Mouse (Mus musculus) frontal cortex, adult (tissue): ENCODE data around the gene Sgip1.

ENCODE experiments used
- ATAC-seq: cut with Nextera tagmentation; 2 replicates; pipeline ENCODE4 v1.9.2; 2017; ENCODE audit warnings: mild to moderate bottlenecking, moderate library complexity, mixed read lengths; ENCODE audit not compliant: low TSS enrichment

Gene Sgip1

GRCm38 (mm10) chr4:102775596-102776270, 34.6 kb downstream of the Sgip1 start:
- ATAC-seq: no peak

- no peak for ATAC-seq
These were observed 38.8 kb downstream of the Sgip1 start for GRCm38 (mm10) chr4:102779902-102780301.

GRCm38 (mm10) chr4:102783063-102783748, 42.1 kb downstream of the Sgip1 start:
- ATAC-seq: peak; percentile 43

GRCm38 (mm10) chr4:102785158-102785557, 44.1 kb downstream of the Sgip1 start:
- no peak for ATAC-seq

- peak; percentile 60 for ATAC-seq
These were observed 51.1 kb downstream of the Sgip1 start for GRCm38 (mm10) chr4:102792100-102792790.

- ATAC-seq: no peak
These were observed 60.4 kb downstream of the Sgip1 start for GRCm38 (mm10) chr4:102801471-102801870.

GRCm38 (mm10) chr4:102801936-102802335, 60.8 kb downstream of the Sgip1 start:
- peak; percentile 44 for ATAC-seq

- peak; percentile 68 for ATAC-seq
These were observed 63.5 kb downstream of the Sgip1 start for GRCm38 (mm10) chr4:102804611-102805010.

GRCm38 (mm10) chr4:102806987-102807386, 65.9 kb downstream of the Sgip1 start:
- no peak for ATAC-seq

GRCm38 (mm10) chr4:102808258-102808657, 67.2 kb downstream of the Sgip1 start:
- no peak for ATAC-seq

- no peak for ATAC-seq
These were observed 68.2 kb downstream of the Sgip1 start for GRCm38 (mm10) chr4:102809296-102809695.

GRCm38 (mm10) chr4:102810277-102810676, 69.2 kb downstream of the Sgip1 start:
- ATAC-seq: no peak

GRCm38 (mm10) chr4:102811007-102811805, 70.1 kb downstream of the Sgip1 start:
- ATAC-seq: no peak

- no peak for ATAC-seq
These were observed 72.2 kb downstream of the Sgip1 start for GRCm38 (mm10) chr4:102813346-102813745.

GRCm38 (mm10) chr4:102821786-102822185, 80.7 kb downstream of the Sgip1 start:
- ATAC-seq: 0 out of 2 replicates have a peak, but pooled peaks have one; percentile 2

GRCm38 (mm10) chr4:102824494-102824893, 83.4 kb downstream of the Sgip1 start:
- no peak for ATAC-seq

- ATAC-seq: peak; percentile 75
These were observed 85.1 kb downstream of the Sgip1 start for GRCm38 (mm10) chr4:102826159-102826558.

GRCm38 (mm10) chr4:102828518-102828917, 87.4 kb downstream of the Sgip1 start:
- no peak for ATAC-seq

- no peak for ATAC-seq
These were observed 92.1 kb downstream of the Sgip1 start for GRCm38 (mm10) chr4:102833191-102833590.

GRCm38 (mm10) chr4:102833726-102834125, 92.6 kb downstream of the Sgip1 start:
- ATAC-seq: no peak

GRCm38 (mm10) chr4:102834710-102835109, 93.6 kb downstream of the Sgip1 start:
- ATAC-seq: peak; percentile 18; the same call in 1 of the 2 replicates
